Mouse (Mus musculus) ovary, postnatal 36 days (tissue): Measurements from ENCODE around the gene Gm21739.
"Not testable (repeated sequence)": the region's sequence is repeated elsewhere in the genome, so short reads cannot be mapped to it uniquely, and the experiment has no call there.

Source experiments
- DNase-seq: peaks from one replicate; pipeline ENCODE4 v3.0.0; 2022; ENCODE audit warnings: low spot score, mixed read lengths

Gene Gm21739

DNA sequence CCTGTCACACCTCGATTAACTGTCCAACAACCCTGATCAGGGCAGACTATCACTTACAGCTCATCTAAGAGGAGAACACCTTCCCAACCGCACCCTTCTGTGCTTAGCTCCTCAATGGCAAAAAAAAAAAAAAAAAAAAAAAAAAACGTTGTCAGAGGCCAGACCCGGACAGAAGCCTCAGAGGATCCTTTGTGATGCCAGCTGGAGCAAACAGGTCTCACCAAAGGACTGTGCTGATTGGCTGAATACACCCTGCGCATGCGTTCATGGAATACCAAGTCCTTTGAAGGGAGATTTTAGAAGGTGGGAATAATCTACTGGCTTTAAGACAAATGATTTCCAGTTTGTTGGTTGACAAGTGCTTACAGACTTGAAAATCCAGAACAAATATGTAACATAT is at the start of gene Gm21739:
Gene Gm21739, minus strand, starts transcription at position 101 of the 400 bp plus-strand sequence.
- not testable (repeated sequence) for DNase-seq
